Mouse (Mus musculus): ENCODE measurements at regions not wholly inside any gene's neighbourhood (a gene's known extent, or its start where the extent isn't known, plus 50 kb on each side); places are given as distances from the start of the nearest gene placed in this dataset.

DNA sequence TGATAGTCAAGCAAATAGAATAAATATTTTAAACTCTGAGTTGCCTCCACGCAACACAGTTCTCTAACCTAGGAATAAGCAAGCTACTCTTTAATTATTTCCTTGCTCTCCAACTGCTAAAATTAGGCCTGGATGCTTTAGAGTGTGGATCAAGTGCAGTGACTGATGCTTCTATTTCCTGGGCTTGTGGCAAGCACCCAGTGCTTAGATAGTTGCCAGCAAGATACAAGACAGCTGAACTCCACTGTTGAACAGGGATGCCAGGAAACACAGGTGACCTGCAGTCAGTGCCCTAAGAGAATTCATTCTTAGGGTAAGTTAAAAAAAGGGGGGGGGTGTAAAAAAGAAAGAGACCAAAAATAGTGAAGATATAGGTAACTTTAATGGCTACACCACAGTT, 306.7 kb downstream of the Hlx start:
- Histone ChIP-seq H3K4me2 (ENCODE audit: low read depth) (no peak overlapping the region), H3K36me3 (ENCODE audit: control insufficient read depth, insufficient read depth) (no peaks in the 10 kb centered on the region), H3ac (ENCODE audit: control insufficient read depth, insufficient read length) (no peak overlapping the region), H3K79me2 (ENCODE audit: control insufficient read depth, insufficient read depth) (no peaks in the 10 kb centered on the region), H3K4me3 (no peak overlapping the region), H3K27me3 (ENCODE audit: control insufficient read depth, insufficient read depth, insufficient read length) (no peaks in the 10 kb centered on the region)
- TF ChIP-seq USF1 (IDR thresholded peaks at IDR 0.05; ENCODE audit: low read depth) (no peak), SRF (IDR thresholded peaks at IDR 0.05; ENCODE audit: control insufficient read depth, insufficient read length, low read depth) (no peak), REST (IDR thresholded peaks at IDR 0.05; ENCODE audit: insufficient read depth, insufficient read length) (no peak), MYOG (IDR thresholded peaks at IDR 0.05; ENCODE audit: control insufficient read depth in 1 of 3, insufficient read depth in 1 of 3, insufficient read length in 2 of 3, low read depth in 2 of 3) (no peak), POLR2A (IDR thresholded peaks at IDR 0.05; ENCODE audit: insufficient read length, low read depth) (no peak), E2F4 (IDR thresholded peaks at IDR 0.05; ENCODE audit: insufficient read depth) (no peak), POLR2AphosphoS2 (IDR thresholded peaks at IDR 0.05; ENCODE audit: insufficient read length, low read depth) (no peak), MAX (IDR thresholded peaks at IDR 0.05; ENCODE audit: low read depth) (no peak), MYOD1 (IDR thresholded peaks at IDR 0.05; ENCODE audit: control insufficient read depth in 1 of 3, insufficient read length in 2 of 3, low read depth in 2 of 3) (no peak), TCF3 (IDR thresholded peaks at IDR 0.05; ENCODE audit: insufficient read length, low read depth) (no peak), CEBPB (IDR thresholded peaks at IDR 0.05; ENCODE audit: insufficient read depth, poor library complexity, severe bottlenecking) (no peak), TCF12 (IDR thresholded peaks at IDR 0.05; ENCODE audit: insufficient read depth, poor library complexity, severe bottlenecking) (no peak)

GRCm38 (mm10) chr1:184424035-184424434, 308.4 kb downstream of the Hlx start:
- TF ChIP-seq TCF12 (IDR thresholded peaks at IDR 0.05; ENCODE audit: insufficient read depth, poor library complexity, severe bottlenecking): no peak
- TF ChIP-seq MAX (IDR thresholded peaks at IDR 0.05; ENCODE audit: low read depth): no peak
- no peak for TF ChIP-seq SRF (IDR thresholded peaks at IDR 0.05; ENCODE audit: control insufficient read depth, insufficient read length, low read depth)
- TF ChIP-seq USF1 (IDR thresholded peaks at IDR 0.05; ENCODE audit: low read depth): no peak
- no peak for TF ChIP-seq MYOD1 (IDR thresholded peaks at IDR 0.05; ENCODE audit: control insufficient read depth in 1 of 3, insufficient read length in 2 of 3, low read depth in 2 of 3)
- no peak for TF ChIP-seq TCF3 (IDR thresholded peaks at IDR 0.05; ENCODE audit: insufficient read length, low read depth)
- TF ChIP-seq E2F4 (IDR thresholded peaks at IDR 0.05; ENCODE audit: insufficient read depth): no peak
- no peak for TF ChIP-seq CEBPB (IDR thresholded peaks at IDR 0.05; ENCODE audit: insufficient read depth, poor library complexity, severe bottlenecking)
- TF ChIP-seq POLR2A (IDR thresholded peaks at IDR 0.05; ENCODE audit: insufficient read length, low read depth): no peak
- no peak for TF ChIP-seq POLR2AphosphoS2 (IDR thresholded peaks at IDR 0.05; ENCODE audit: insufficient read length, low read depth)
- no peak for TF ChIP-seq MYOG (IDR thresholded peaks at IDR 0.05; ENCODE audit: control insufficient read depth in 1 of 3, insufficient read depth in 1 of 3, insufficient read length in 2 of 3, low read depth in 2 of 3)
- TF ChIP-seq REST (IDR thresholded peaks at IDR 0.05; ENCODE audit: insufficient read depth, insufficient read length): no peak
- Histone ChIP-seq H3K27me3 (ENCODE audit: control insufficient read depth, insufficient read depth, insufficient read length) (no peaks in the 10 kb centered on the region), H3K79me2 (ENCODE audit: control insufficient read depth, insufficient read depth) (no peaks in the 10 kb centered on the region), H3K4me2 (ENCODE audit: low read depth) (no peak overlapping the region), H3K36me3 (ENCODE audit: control insufficient read depth, insufficient read depth) (no peaks in the 10 kb centered on the region), H3ac (ENCODE audit: control insufficient read depth, insufficient read length) (no peak overlapping the region), H3K4me3 (no peak overlapping the region)

DNA sequence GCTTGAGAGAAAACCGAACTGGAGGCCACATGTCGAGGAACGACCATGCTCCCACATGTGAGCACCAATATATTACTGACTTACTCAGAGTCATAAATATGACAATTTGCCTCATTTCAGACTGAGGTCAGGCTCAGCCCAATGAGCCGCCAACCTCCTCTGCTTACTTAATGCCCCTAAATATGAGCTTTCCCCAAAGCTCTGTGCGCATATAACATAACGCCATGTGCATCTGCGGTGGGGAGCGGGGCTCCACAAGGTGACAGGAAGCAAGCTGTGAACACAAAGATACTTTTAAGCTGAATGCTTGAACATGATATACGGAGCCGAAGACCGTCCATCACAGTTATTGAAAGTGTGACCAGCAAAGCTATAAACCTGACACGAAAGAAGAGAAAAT, 319.8 kb downstream of the Hlx start:
- Histone ChIP-seq H3K27me3 (ENCODE audit: control insufficient read depth, insufficient read depth, insufficient read length) (no peaks in the 10 kb centered on the region), H3K79me2 (ENCODE audit: control insufficient read depth, insufficient read depth) (no peaks in the 10 kb centered on the region), H3ac (ENCODE audit: control insufficient read depth, insufficient read length) (no peak overlapping the region), H3K4me2 (ENCODE audit: low read depth) (no peak overlapping the region), H3K36me3 (ENCODE audit: control insufficient read depth, insufficient read depth) (no peaks in the 10 kb centered on the region), H3K4me3 (no peak overlapping the region)
- TF ChIP-seq TCF12 (IDR thresholded peaks at IDR 0.05; ENCODE audit: insufficient read depth, poor library complexity, severe bottlenecking) (no peak), MYOD1 (IDR thresholded peaks at IDR 0.05; ENCODE audit: control insufficient read depth in 1 of 3, insufficient read length in 2 of 3, low read depth in 2 of 3) (no peak), USF1 (IDR thresholded peaks at IDR 0.05; ENCODE audit: low read depth) (no peak), POLR2A (IDR thresholded peaks at IDR 0.05; ENCODE audit: insufficient read length, low read depth) (no peak), MAX (IDR thresholded peaks at IDR 0.05; ENCODE audit: low read depth) (no peak), REST (IDR thresholded peaks at IDR 0.05; ENCODE audit: insufficient read depth, insufficient read length) (no peak), SRF (IDR thresholded peaks at IDR 0.05; ENCODE audit: control insufficient read depth, insufficient read length, low read depth) (no peak), MYOG (IDR thresholded peaks at IDR 0.05; ENCODE audit: control insufficient read depth in 1 of 3, insufficient read depth in 1 of 3, insufficient read length in 2 of 3, low read depth in 2 of 3) (no peak), TCF3 (IDR thresholded peaks at IDR 0.05; ENCODE audit: insufficient read length, low read depth) (no peak), E2F4 (IDR thresholded peaks at IDR 0.05; ENCODE audit: insufficient read depth) (no peak), POLR2AphosphoS2 (IDR thresholded peaks at IDR 0.05; ENCODE audit: insufficient read length, low read depth) (no peak), CEBPB (IDR thresholded peaks at IDR 0.05; ENCODE audit: insufficient read depth, poor library complexity, severe bottlenecking) (no peak)

GRCm38 (mm10) chr1:184411066-184411465, 321.4 kb downstream of the Hlx start:
- no peaks in the 10 kb centered on the region for H3K36me3 ChIP-seq (ENCODE audit: control insufficient read depth, insufficient read depth)
- H3K79me2 ChIP-seq (ENCODE audit: control insufficient read depth, insufficient read depth): no peaks in the 10 kb centered on the region
- H3K4me3 ChIP-seq: no peak overlapping the region
- no peak overlapping the region for H3K4me2 ChIP-seq (ENCODE audit: low read depth)
- no peak for TF ChIP-seq TCF3 (IDR thresholded peaks at IDR 0.05; ENCODE audit: insufficient read length, low read depth)
- no peak for TF ChIP-seq MYOG (IDR thresholded peaks at IDR 0.05; ENCODE audit: control insufficient read depth in 1 of 3, insufficient read depth in 1 of 3, insufficient read length in 2 of 3, low read depth in 2 of 3)
- no peak for TF ChIP-seq POLR2AphosphoS2 (IDR thresholded peaks at IDR 0.05; ENCODE audit: insufficient read length, low read depth)
- TF ChIP-seq CEBPB (IDR thresholded peaks at IDR 0.05; ENCODE audit: insufficient read depth, poor library complexity, severe bottlenecking): no peak
- no peak overlapping the region for H3ac ChIP-seq (ENCODE audit: control insufficient read depth, insufficient read length)
- no peaks in the 10 kb centered on the region for H3K27me3 ChIP-seq (ENCODE audit: control insufficient read depth, insufficient read depth, insufficient read length)

DNA sequence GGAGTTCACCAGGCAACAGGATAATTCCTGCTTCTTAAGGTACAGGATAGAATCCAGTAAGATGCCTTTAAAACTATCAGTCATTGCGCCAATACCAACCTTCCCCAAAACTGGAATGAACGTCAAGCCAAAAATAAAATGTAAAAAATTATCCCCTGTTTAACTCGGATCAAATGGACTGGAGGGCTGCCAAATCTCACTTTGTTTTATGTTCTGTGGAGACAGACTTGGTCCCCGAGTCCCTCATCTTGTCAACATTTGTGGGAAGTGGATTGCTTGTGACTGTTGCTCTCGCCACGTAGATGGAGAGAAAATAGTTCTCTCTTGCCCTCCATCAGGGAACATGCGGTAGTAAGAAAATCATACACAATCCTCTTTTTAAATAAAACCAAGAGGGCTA, 322.4 kb downstream of the Hlx start:
- TF ChIP-seq POLR2A (IDR thresholded peaks at IDR 0.05; ENCODE audit: insufficient read length, low read depth) (no peak), MYOD1 (IDR thresholded peaks at IDR 0.05; ENCODE audit: control insufficient read depth in 1 of 3, insufficient read length in 2 of 3, low read depth in 2 of 3) (no peak), SRF (IDR thresholded peaks at IDR 0.05; ENCODE audit: control insufficient read depth, insufficient read length, low read depth) (no peak), POLR2AphosphoS2 (IDR thresholded peaks at IDR 0.05; ENCODE audit: insufficient read length, low read depth) (no peak), USF1 (IDR thresholded peaks at IDR 0.05; ENCODE audit: low read depth) (no peak), MYOG (IDR thresholded peaks at IDR 0.05; ENCODE audit: control insufficient read depth in 1 of 3, insufficient read depth in 1 of 3, insufficient read length in 2 of 3, low read depth in 2 of 3) (no peak)
- no peak overlapping the region for H3K4me2 ChIP-seq (ENCODE audit: low read depth)
- H3K79me2 ChIP-seq (ENCODE audit: control insufficient read depth, insufficient read depth): no peaks in the 10 kb centered on the region
- no peaks in the 10 kb centered on the region for H3K36me3 ChIP-seq (ENCODE audit: control insufficient read depth, insufficient read depth)
- H3ac ChIP-seq (ENCODE audit: control insufficient read depth, insufficient read length): no peak overlapping the region
- H3K4me3 ChIP-seq: no peak overlapping the region
- H3K27me3 ChIP-seq (ENCODE audit: control insufficient read depth, insufficient read depth, insufficient read length): no peaks in the 10 kb centered on the region
